Mouse (Mus musculus): ENCODE data around the gene Srsf4. TPM values are rescaled to one million over a fixed set of nuclear protein-coding genes. Genes with fewer than 3 reads are reported as not detected.

The Srsf4 gene
- polyA plus RNA-seq, 1 experiment from 2014 or later, result 108 TPM

DNA sequence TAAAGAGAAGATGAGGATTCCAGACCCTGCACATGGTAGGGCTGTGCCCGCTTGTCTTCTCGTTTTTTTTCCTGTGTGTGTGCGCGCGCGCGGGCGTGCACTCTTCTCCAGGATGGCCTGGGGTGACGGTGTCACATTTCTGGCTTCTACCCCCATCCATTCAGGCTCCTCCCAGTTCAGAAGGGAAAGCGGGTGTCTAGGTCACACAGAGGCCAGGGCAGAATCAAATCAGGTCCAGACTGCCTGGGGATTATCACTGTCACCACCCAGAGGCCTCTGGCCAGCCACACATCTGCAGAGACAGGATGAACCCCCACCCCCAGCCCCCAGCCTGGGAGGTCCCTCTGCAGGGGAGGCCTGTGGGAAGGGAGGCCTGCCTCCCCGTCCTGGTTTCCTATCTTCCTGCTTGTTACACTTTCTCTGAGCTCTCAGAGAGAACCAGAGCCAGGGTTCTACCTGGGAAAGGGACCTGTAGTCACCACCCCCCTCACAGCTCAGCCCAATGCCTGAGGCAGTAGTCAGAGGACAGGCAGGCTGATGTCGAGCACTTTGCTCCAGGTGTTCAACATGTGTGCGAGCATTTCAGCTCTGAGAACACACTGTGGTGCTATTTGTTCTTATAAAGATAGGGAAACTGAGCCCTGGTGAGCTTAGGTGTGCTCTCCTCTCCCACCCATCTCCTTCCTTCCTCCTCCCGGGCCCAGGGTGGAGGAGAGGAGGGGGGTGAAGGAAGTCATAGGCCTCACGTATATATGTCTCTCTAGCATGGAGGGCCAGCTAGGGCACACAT lies 45.5 kb downstream of the Srsf4 start:
- Histone ChIP-seq H3K27ac (ENCODE audit: low read length) (peak overlapping the region; percentile 65), H3K9ac (replicated peaks; ENCODE audit: low read length) (peak overlapping the region; percentile 32), H3K4me3 (ENCODE audit: low read length) (no peak overlapping the region), H3K9me3 (ENCODE audit: low read length) (no peaks in the 10 kb centered on the region), H3K27me3 (ENCODE audit: insufficient read depth, low read length) (peaks cover 14% of the 10 kb centered on the region), H3K36me3 (ENCODE audit: insufficient read depth, low read length) (peaks cover 9% of the 10 kb centered on the region; the same call in 1 of the 2 replicates), H3K4me2 (replicated peaks; ENCODE audit: low read depth, low read length) (peak overlapping the region; percentile 24; the same call in 1 of the 2 replicates), H3K4me1 (ENCODE audit: insufficient read depth, low read length) (peaks cover 84% of the 10 kb centered on the region)
- WGBS, result 15% methylated on average over 15 of the region's 15 CpGs
- peak; percentile 12; the same call in 1 of the 2 replicates for ATAC-seq (ENCODE audit: low FRiP score, low TSS enrichment)

DNA sequence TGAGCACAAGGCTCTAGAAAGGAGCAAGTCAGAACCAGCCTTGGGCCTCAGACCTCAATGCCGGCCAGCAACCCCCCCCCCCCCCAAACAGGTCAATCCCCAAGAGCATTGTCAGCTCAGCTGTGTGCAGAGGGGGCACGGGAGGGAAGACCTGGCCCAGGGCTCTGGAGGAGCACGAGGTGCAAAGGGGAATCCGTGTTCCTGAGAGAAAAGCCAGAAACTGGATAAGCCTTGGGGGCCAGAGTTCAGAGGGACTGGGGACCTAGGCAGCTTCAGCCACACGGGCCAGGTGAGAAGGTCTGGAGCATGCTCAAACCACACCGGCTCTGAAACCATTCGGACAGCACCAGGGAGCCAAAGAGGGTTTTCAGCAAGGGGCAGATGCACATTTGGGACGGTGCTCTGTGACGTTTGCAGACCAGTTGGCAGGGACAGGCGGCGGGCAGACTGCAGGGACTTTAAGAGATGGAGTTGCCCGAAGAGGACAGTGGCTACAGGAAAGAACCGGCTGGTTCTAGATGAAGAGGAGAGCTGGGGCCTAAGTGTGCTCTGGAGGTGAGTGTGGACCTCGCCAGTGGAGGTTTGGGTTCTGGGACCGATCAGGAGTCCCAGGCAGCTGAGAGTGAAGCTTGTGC lies 46.2 kb downstream of the Srsf4 start:
- ATAC-seq (ENCODE audit: low FRiP score, low TSS enrichment), result no peak
- Histone ChIP-seq H3K4me3 (ENCODE audit: low read length) (peak overlapping the region; percentile 67), H3K9me3 (ENCODE audit: low read length) (no peaks in the 10 kb centered on the region), H3K9ac (replicated peaks; ENCODE audit: low read length) (peak overlapping the region; percentile 76), H3K4me2 (replicated peaks; ENCODE audit: low read depth, low read length) (peak overlapping the region; percentile 90), H3K4me1 (ENCODE audit: insufficient read depth, low read length) (peaks cover 84% of the 10 kb centered on the region), H3K27me3 (ENCODE audit: insufficient read depth, low read length) (peaks cover 14% of the 10 kb centered on the region), H3K27ac (ENCODE audit: low read length) (peak overlapping the region; percentile 83), H3K36me3 (ENCODE audit: insufficient read depth, low read length) (peaks cover 9% of the 10 kb centered on the region; the same call in 1 of the 2 replicates)
- WGBS, result 24% methylated on average over 15 of the region's 15 CpGs

DNA sequence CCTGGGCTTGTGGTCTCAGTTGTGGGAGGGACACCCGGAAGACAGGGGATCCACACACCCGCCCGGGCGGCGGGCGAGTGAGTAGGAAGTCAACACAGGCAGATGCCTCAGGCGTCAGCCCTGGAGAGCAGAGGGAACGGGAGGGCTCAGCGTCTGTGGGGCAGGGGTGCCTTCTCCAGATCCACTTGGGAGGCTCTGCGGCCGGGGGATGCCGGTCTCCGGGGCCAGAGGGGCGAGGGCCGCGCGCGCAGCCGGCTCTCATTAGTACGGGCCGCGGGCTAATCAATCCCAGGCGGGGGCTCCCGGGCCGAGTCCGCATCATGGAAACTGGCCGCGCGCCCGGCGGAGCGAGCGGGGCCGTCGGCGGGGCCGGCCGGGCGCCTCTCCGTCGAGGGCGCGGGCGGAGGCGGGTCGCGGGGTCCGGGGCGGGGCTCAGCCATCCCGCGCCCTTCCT lies 46.8 kb downstream of the Srsf4 start:
- peaks cover 14% of the 10 kb centered on the region for H3K27me3 ChIP-seq (ENCODE audit: insufficient read depth, low read length)
- peak overlapping the region; percentile 76 for H3K9ac ChIP-seq (replicated peaks; ENCODE audit: low read length)
- ATAC-seq (ENCODE audit: low FRiP score, low TSS enrichment), result no peak
- WGBS, result 2% methylated on average over 32 of the region's 51 CpGs
- peaks cover 12% of the 10 kb centered on the region; the same call in 1 of the 2 replicates for H3K36me3 ChIP-seq (ENCODE audit: insufficient read depth, low read length)
- peaks cover 84% of the 10 kb centered on the region for H3K4me1 ChIP-seq (ENCODE audit: insufficient read depth, low read length)
- no peaks in the 10 kb centered on the region for H3K9me3 ChIP-seq (ENCODE audit: low read length)
- H3K27ac ChIP-seq (ENCODE audit: low read length), result peak overlapping the region; percentile 83
- peak overlapping the region; percentile 90 for H3K4me2 ChIP-seq (replicated peaks; ENCODE audit: low read depth, low read length)
- H3K4me3 ChIP-seq (ENCODE audit: low read length), result peak overlapping the region; percentile 67

DNA sequence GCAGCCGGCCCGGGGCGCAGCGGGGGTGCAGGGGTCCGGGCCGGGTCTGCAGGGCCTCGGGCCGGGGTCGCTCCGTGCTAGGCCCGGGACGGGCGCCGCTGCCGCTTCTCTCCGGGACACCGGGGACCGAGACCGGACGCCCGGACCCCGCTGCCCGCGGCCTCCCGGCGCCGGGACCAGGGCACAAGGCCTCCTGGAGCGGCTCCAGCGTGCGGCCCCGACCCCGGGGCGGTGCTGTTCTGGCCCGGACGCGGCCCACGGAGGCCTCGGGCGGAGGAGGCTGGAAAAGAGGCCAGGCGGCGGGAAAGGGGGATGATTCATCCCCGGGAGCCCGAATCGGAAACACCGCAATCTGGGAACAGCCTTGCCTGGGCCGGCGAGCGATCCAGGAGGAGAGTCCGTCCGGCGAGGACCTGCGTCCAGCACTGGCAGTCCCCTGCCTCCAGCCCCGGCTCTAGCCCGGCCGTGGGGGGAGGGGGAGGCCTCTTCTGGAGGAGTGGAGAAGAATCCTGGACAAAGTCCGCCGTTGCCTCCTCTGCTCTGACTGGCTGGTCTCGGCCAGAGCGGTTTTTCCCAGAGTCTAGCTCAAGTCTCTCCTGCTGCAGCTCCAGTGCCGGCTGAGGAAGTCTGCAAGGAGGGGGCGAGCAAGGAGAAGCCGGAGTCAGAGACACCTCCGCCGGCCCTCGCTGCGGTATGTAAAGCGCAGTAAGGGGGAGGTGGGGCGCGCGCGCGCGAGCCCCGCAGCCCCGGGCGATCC lies 47.4 kb downstream of the Srsf4 start:
- H3K4me1 ChIP-seq (ENCODE audit: insufficient read depth, low read length), result peaks cover 84% of the 10 kb centered on the region
- H3K9ac ChIP-seq (replicated peaks; ENCODE audit: low read length), result peak overlapping the region; percentile 76
- peak overlapping the region; percentile 83 for H3K27ac ChIP-seq (ENCODE audit: low read length)
- peak overlapping the region; percentile 67 for H3K4me3 ChIP-seq (ENCODE audit: low read length)
- H3K27me3 ChIP-seq (ENCODE audit: insufficient read depth, low read length), result peaks cover 14% of the 10 kb centered on the region
- peaks cover 15% of the 10 kb centered on the region; the same call in 1 of the 2 replicates for H3K36me3 ChIP-seq (ENCODE audit: insufficient read depth, low read length)
- WGBS, result under 1% methylated on average over 70 of the region's 76 CpGs
- peak; percentile 20; the same call in 1 of the 2 replicates for ATAC-seq (ENCODE audit: low FRiP score, low TSS enrichment)
- peak overlapping the region; percentile 90 for H3K4me2 ChIP-seq (replicated peaks; ENCODE audit: low read depth, low read length)
- H3K9me3 ChIP-seq (ENCODE audit: low read length), result no peaks in the 10 kb centered on the region

DNA sequence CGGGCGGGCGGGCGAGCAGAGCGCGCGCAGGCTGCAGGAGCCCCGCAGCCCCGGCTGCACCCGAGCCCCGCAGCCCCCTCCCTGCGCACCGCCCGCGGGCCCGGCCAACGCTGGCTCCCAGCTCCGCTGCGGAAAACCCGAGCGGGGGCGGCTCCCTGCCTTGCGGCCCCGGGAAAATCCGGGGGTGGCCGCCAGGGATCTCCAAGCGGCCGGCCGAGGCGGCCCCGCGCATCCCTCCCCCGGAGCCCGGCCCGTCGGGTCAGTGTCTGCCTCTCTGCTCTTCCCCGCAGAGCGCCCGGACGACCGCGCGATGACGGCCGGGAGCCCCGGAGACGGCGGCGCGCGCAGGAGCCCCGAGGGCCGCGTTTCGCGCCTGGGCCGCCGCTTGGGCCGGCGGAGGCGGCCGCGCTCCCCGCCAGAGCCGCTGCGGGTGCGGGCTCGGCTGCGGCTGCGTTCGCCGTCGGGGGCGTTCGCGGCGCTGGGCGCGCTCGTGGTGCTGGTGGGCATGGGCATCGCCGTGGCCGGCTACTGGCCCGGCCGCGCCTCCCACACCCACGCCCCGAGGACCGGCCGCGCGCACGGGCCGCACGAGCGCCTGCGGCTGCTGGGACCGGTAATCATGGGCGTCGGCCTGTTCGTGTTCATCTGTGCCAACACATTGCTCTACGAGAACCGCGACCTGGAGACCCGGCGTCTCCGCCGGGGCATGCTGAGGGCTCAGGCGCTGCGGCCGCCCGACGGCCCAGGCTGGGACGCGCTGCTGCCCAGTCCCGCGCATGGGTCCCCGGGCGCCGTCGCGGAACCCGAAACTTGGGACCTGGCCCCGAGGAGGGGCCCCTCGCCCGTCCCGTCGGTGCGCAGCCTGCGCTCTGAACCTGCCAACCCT lies 48.3 kb downstream of the Srsf4 start, which contains the start of gene Tmem200b:
Tmem200b (plus strand) TSS at position 311 of the 886 bp plus-strand sequence.
- Histone ChIP-seq H3K9me3 (ENCODE audit: low read length) (no peaks in the 10 kb centered on the region), H3K27me3 (ENCODE audit: insufficient read depth, low read length) (peaks cover 13% of the 10 kb centered on the region), H3K4me1 (ENCODE audit: insufficient read depth, low read length) (peaks cover 84% of the 10 kb centered on the region), H3K4me2 (replicated peaks; ENCODE audit: low read depth, low read length) (peak within 1 kb of the TSS; percentile 90), H3K27ac (ENCODE audit: low read length) (peak within 1 kb of the TSS; percentile 83), H3K9ac (replicated peaks; ENCODE audit: low read length) (peak within 1 kb of the TSS; percentile 76), H3K4me3 (ENCODE audit: low read length) (peak within 1 kb of the TSS; percentile 67), H3K36me3 (ENCODE audit: insufficient read depth, low read length) (peaks cover 23% of the 10 kb centered on the region; the same call in 1 of the 2 replicates)
- ATAC-seq (ENCODE audit: low FRiP score, low TSS enrichment), result no peak; the same call in 1 of the 2 replicates
- WGBS, result 1% methylated on average over 117 of the region's 130 CpGs

DNA sequence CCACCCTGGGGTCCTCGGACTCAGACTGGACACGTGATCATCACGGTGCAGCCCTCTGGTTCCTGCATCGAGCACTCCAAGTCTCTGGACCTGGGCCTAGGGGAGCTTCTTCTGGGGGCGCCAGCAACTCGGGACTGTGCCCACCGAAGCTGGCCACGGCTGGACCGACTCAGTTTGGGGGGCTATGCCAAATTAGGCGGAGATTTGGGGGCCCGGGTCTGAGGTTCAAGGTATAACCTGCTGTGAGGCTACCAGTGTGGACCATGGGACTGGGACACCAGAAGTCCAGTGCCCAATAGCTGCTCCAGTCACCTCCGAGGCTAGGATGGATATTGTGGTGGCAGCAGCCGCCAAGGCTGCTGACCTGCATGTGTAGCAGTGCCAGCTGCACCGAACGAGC lies 49.0 kb downstream of the Srsf4 start:
- WGBS, result 62% methylated on average over 15 of the region's 15 CpGs
- Histone ChIP-seq H3K27ac (ENCODE audit: low read length) (no peak overlapping the region), H3K9ac (replicated peaks; ENCODE audit: low read length) (peak overlapping the region; percentile 76), H3K9me3 (ENCODE audit: low read length) (no peaks in the 10 kb centered on the region), H3K4me3 (ENCODE audit: low read length) (peak overlapping the region; percentile 67), H3K4me2 (replicated peaks; ENCODE audit: low read depth, low read length) (peak overlapping the region; percentile 90), H3K4me1 (ENCODE audit: insufficient read depth, low read length) (peaks cover 78% of the 10 kb centered on the region), H3K36me3 (ENCODE audit: insufficient read depth, low read length) (peaks cover 23% of the 10 kb centered on the region; the same call in 1 of the 2 replicates), H3K27me3 (ENCODE audit: insufficient read depth, low read length) (peaks cover 11% of the 10 kb centered on the region)
- no peak for ATAC-seq (ENCODE audit: low FRiP score, low TSS enrichment)

DNA sequence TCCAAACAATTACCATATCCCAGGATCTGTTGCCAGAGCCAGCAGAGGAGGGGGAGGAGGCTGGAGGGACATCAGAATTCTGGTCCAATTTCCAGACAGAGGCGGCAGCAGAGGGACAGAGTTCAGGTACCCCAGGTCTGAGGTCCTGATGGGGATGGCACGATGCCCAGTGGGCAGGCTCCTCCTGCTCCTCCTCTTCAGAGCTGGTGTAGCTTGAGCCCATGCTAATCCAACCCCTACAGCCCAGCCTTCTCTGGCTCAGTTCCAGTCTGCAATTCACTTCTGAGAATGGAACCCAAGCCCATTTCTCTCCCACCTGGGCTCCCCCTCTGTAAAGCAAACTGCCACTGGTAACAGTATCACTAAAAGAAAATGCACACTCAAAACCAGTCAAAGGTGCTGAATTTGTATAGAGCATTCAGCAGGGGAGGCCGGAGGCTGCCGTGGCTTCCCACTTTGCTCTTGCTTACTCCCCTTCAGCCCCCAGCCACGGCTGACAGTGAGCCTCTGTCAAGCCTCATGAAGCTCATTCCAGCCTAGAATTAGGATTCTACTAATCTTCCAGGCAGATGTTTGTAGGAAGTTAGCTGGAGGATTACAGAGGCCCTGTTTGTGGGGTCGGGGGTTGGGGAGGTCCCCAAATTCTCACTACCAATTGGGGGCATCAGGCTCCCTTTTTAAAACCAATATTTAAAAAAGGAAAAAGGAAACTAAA lies 50.8 kb downstream of the Srsf4 start:
- Histone ChIP-seq H3K4me2 (replicated peaks; ENCODE audit: low read depth, low read length) (no peak overlapping the region), H3K4me1 (ENCODE audit: insufficient read depth, low read length) (peaks cover 61% of the 10 kb centered on the region), H3K27ac (ENCODE audit: low read length) (no peak overlapping the region), H3K27me3 (ENCODE audit: insufficient read depth, low read length) (peaks cover 11% of the 10 kb centered on the region), H3K9me3 (ENCODE audit: low read length) (no peaks in the 10 kb centered on the region), H3K9ac (replicated peaks; ENCODE audit: low read length) (no peak overlapping the region), H3K36me3 (ENCODE audit: insufficient read depth, low read length) (peaks cover 30% of the 10 kb centered on the region), H3K4me3 (ENCODE audit: low read length) (no peak overlapping the region)
- ATAC-seq (ENCODE audit: low FRiP score, low TSS enrichment), result no peak
- WGBS, result 53% methylated on average over 6 of the region's 6 CpGs

DNA sequence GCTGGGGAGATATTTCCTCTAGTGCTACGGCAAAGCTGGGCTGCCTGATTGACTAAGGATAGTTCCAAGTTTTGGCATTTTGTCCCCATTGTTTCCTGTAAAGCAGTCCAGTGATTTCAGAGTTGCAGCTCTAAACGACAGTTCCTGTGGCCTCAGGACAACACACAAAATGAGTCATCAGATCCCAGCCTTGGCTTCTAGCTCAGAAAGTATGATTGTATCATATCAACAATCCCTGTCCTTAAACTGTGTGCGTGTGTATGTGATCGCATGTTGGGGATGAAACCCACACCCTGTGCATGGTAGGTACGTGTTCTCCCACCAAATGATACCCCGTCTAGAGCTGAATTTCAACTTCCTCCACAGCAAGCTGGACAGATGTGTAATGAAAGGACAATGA lies 55.7 kb downstream of the Srsf4 start:
- no peak overlapping the region for H3K27ac ChIP-seq (ENCODE audit: low read length)
- H3K9me3 ChIP-seq (ENCODE audit: low read length), result no peaks in the 10 kb centered on the region
- H3K4me3 ChIP-seq (ENCODE audit: low read length), result no peak overlapping the region
- ATAC-seq (ENCODE audit: low FRiP score, low TSS enrichment), result no peak
- no peak overlapping the region for H3K9ac ChIP-seq (replicated peaks; ENCODE audit: low read length)
- no peak overlapping the region for H3K4me2 ChIP-seq (replicated peaks; ENCODE audit: low read depth, low read length)
- no peaks in the 10 kb centered on the region for H3K27me3 ChIP-seq (ENCODE audit: insufficient read depth, low read length)
- H3K36me3 ChIP-seq (ENCODE audit: insufficient read depth, low read length), result peaks cover 37% of the 10 kb centered on the region
- H3K4me1 ChIP-seq (ENCODE audit: insufficient read depth, low read length), result peaks cover 24% of the 10 kb centered on the region
- 83% methylated on average over 6 of the region's 6 CpGs for WGBS
